Mouse (Mus musculus): ENCODE measurements around the gene Tceal5.
"Not testable (repeated sequence)": the region's sequence is repeated elsewhere in the genome, so short reads cannot be mapped to it uniquely, and the experiment has no call there.

Gene Tceal5

DNA sequence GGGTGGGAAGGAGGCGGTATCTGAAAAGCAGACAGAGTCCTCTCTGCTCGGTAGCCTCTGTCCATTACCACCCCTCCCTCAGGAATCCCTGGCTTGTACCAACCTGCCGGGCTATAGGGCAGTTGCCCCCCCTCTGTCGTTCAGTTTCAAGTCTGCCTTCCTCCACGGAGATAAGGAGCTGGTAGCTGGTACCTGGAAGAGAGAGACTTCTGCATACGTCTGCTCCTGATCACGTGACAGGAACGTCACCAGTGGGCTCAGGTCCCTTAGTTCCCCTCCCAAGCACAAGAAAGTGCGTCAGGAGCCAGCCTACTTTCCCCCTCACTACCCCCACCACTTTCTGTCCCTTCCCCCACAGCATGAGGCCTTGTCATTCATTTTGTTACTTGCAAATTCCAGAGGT, at the start of gene Tceal5:
Gene Tceal5, minus strand, starts transcription at position 213 of the 403 bp plus-strand sequence.
- peak; percentile 43 to 62 for DNase-seq (ENCODE audit: low spot score in 2 of 2)

DNA sequence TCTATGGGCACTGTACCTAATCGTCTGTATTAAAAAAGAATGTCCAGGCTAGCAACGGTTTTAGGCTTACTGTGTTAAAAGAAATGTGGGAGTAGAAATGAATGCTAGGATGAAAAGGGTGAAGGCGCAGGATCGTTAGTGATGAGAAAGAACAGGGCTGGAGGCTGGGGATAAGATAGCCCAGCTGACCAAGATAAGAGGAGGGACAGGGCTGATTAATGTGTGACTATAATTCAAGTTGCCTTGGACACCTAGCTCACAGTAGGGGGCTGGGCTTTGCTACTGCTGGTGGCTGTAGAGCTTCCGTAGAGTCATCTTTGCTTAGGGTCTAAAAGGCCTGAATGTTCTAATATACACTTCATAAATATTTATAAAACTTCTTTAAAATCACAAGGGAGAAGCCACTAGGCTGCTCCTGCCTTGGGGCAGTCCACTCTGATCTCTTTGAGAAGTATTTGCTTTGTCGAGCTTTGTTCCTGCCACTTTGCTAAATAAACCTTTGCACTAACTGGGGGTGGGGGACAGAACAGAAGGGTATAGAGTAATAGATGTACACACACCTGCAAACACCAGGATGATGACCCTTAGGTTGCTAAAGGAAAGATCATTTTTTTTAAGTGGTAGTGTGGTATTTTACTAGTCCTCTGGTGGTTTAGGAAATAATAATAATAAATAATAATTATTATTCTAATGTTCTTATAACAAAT, 48.5 kb upstream of the Tceal5 start:
- DNase-seq (ENCODE audit: low spot score in 2 of 2) = no peak

DNA sequence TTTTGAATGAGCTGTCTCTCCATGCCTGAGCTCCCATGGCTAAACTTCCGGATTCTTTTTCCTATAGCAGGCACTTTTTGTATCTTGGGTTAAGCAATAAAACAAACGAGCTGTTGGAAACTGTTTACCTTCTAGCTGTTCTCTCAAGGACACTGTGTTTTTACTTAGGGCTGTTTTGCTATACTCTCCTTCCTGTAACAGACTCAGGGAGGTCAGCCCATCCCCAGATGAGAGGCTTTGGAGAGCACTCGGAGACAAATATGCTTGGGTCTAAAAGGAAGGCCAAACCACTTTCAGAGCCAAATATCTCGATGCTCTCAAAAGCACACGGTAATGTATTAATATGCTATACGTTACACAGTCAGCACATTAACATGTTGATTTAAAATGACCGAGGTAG, 46.0 kb upstream of the Tceal5 start:
- DNase-seq (ENCODE audit: low spot score in 2 of 2) = no peak

DNA sequence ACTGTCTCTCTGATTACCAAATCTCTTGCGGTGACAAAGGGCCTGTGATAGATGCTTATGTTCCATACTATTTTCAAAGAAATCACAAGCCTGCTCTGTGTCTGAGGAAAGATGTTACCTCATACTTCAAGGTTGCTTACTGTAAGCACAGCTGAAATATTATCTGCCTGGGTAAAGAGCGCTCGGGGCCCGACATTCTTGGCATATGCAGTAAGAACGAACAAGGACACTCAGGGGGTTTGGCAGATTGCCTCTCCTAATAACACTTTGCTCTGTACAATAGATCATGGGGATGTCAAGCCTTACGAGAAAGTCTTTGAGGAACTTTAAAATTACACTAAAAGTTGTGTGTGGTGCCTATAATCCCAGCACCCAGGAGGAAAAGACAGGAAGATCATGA, 45.1 kb upstream of the Tceal5 start:
- no peak for DNase-seq (ENCODE audit: low spot score in 2 of 2)

DNA sequence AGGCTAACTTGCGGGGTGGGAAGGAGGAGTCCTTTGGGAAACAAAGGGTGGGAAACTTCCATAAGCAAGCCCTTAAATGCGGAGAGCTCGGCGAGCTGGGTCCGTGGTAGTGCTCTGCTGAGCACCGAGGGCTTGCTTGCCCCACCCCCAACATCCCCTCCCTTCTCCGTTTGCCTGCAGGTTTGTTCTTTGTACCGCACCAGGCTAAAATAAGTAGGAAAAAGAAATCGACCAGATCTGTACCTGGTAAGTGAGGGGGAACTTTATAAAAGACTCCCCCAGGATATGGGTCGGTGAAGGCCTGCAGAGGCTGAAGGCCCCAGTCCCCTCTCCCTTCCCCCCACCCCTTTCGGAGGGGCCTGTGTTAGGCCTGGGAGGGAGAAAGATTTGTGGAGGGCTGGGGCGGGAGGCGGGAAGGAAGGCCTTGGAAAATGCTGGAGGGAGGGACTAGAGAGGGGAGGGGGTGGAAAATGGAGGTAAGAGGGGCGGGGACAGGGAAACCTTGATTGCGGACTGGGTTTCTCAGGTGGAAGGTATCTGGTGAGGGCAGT, 41.9 kb upstream of the Tceal5 start:
- DNase-seq (ENCODE audit: low spot score in 2 of 2) = no peak

DNA sequence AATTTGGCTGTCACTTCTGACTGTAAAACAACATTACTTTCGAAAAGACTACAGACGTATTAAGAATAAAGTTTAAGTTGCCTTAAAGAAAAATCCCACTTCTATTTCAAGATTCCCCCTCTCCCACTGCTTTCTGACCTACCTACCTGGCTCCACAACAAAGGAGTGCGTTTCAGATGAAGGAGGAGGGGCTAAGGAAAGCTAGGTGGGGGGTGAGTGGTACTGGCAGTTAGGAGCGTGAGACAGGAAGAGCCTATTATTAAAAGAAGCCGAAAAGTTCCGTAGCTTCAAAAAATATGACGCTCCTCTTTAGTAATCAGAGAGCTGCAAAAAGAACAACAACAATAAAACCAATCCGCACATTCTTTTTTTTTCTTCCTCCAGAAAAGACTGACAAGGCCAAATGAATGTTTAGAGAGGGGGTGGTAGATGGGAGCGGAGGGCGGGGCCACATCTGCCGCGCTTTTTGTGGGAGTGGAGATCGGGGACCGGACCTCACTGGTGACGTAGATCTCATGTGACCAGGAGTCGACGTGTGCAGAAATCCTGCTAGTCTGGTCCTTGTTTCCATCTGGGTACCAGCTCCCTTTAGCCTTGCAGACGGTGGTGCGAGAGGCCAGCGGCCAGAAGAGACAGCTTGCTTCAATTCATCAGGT, 41.0 kb upstream of the Tceal5 start, which contains the start of gene Tceal9:
Gene Tceal9, plus strand, starts transcription at position 506 of the 656 bp plus-strand sequence.
- DNase-seq (ENCODE audit: low spot score in 2 of 2) = peak; percentile 46 to 60

DNA sequence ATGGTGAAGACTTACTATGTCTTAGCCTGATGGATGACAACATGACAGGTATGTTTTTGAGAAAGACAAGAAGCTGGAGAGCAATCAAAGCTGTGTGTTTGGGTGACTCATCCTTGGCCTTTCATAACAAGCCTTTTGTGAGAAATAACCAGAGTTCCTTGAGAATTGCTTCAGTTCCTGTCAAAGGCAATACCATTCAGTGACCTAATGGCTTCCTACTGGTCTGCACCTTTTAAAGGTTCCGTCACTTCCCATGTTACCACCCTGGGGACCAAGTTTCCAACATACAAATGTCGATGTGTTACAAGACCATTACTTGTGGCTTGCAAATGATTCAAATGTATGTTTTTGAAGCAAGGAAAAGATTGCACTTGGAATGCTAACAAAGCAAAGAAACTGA, 39.5 kb upstream of the Tceal5 start:
- no peak for DNase-seq (ENCODE audit: low spot score in 2 of 2)

DNA sequence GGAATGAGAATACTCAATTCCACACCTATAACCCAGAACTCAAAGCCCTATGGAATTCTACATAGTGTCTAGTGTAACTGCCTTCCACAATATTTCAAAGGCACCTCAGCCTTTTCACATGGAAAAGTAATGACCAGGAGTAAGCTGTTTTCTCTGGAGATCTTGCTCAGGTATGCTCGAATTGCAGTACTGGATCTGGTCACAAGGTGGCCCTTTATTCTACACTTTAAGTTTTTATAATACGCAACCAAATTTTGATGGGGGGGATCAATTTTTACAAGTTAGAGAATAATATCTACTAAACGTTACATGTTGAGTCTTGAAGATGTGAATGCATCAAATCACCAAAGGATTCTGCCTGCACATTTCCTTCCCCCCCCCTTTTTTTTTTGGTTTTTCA, 34.4 kb upstream of the Tceal5 start:
- no peak for DNase-seq (ENCODE audit: low spot score in 2 of 2)

DNA sequence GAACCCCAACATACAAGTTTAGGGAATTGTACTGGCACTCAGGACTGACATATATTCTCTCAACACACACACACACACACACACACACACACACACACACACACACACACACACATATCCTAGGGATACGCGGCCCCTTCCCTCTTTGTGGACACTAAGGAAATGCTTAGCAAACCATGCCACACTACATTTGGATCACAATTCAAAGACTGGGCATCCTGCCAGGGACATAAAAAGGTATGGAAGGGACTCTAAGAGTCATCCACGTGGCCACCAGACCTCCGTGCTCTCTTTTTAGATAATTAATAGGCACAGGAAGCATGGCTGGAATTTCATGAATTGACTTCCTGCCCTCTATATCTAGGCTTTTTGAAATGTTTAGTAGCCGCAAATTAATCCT, 24.1 kb upstream of the Tceal5 start:
- no peak for DNase-seq (ENCODE audit: low spot score in 2 of 2)

DNA sequence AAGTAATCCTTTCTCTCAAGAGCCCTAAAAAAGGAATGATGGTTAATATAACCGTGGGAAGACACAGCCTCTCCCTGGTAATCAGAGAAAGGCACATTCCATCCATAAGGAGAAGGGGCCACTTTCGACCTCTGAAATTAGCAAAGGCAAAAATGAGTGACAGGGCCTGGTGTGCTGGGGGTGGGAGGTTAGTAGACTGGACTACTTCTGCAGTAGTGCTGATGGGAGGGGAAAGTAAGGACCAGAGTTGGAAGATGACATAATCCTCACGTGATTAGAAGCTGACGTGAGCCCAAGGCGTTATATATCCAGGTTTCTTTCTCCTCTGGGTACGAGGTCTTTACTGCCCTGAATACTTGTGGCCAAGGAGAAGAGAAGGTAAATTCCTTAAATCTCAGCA, 20.0 kb upstream of the Tceal5 start:
- no peak for DNase-seq (ENCODE audit: low spot score in 2 of 2)

DNA sequence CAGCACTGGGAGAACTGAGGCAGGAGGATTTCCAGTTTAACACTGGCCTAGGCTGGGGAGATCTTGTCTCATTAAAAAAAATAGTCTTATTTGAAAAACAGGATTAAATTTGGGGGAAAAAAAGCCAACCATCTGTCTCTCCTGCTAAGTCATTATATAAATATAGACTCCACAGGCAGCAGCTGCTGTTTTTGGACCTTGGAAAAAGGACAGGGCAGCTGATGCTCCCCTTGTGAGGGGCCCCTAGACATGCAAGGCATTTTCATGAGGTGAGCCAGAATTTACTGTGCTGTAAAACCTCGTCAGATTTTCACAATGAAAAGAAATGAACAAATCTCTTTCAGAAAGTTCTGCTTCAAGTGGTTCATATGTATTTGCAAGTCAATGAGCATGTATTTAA, 12.6 kb upstream of the Tceal5 start:
- no peak for DNase-seq (ENCODE audit: low spot score in 2 of 2)

DNA sequence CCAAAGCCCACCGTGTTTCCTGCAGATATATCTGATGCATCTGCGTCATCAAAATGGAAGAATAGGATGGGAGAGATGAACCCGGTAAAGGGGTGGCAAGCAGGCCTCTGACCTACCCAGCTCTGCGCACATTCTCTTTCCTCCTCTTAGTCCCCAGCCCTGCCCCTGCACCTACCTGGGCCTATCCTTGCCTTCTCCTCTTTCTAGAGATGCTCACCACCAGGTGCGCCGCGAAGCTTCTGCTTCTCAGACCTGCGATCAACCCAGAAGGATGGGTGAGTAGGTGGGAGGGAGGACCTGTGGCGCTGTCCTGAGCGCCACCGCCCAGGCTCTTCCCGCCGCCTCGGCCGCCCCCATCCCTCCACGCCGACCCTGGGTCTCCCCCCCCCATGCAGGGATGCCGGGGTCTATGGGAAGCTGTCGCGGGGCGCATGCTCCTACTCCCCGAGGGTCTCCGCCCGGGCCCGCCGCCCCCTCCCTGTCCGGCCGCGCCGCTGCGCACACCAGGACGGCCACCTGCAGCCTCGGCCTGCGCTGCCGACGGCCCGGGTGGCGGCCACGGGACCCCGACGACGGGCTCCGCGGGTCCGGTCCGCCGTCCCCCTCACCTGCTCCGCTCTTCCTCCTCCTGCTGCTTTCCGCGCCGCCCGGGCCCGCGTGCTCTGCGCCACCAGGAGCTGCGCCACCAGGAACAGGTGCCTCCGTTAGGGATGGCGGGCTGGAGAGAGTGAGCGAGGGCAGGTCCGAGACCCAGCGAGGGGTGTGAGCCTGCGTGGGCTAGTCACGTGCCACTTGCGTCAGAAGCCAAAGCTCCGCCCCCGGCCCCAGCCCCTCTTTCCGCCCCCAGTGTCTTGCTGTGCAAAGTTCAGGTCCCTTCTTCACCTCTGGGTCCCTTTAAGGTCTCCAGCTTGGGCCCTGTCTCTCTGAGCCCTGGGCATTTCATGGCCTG, 11.3 kb upstream of the Tceal5 start, which contains the start of the genes Tceal7 and Bex1:
Gene Tceal7, plus strand, starts transcription at position 51 of the 949 bp plus-strand sequence.
Gene Bex1, minus strand, starts transcription at position 785 of the 949 bp plus-strand sequence.
- not testable (repeated sequence) for DNase-seq (ENCODE audit: low spot score in 2 of 2)

DNA sequence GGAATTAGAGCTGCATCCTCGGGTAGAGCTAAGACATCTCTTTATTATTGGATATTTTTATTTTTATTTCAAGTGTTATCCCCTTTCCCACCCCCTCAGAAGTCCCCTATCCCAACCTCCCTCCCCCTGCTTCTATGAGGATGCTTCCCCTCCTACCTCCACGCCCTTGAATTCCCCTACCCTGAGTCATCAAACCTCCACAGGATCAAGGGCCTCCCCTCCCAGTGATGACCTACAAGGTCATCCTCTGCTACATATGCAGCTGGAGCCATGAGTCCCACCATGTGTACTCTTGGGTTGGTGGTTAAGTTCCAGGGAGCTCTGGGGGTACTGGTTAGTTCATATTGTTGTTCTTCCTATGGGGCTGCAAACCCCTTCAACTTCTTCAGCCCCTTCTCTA, 9.7 kb upstream of the Tceal5 start:
- no peak for DNase-seq (ENCODE audit: low spot score in 2 of 2)

DNA sequence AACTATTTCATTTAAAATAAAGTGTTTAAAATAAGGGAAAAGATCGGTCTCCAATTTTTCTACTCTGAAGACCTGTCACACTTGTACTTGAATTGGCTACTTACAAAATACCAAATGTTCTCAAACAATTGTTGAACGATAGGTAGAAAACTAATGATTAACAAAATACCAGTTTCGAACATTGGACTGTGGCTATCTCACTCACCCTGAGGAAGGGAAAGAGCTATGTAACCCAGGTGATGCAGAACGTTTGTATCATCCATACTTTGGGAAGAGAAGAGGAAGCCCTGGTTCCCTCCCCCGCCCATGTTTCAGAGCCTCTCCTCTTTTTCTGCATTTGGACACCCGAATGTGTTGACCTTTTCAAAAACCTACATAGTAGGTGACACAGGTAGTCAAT, 730 bp upstream of the Tceal5 start:
- no peak for DNase-seq (ENCODE audit: low spot score in 2 of 2)

DNA sequence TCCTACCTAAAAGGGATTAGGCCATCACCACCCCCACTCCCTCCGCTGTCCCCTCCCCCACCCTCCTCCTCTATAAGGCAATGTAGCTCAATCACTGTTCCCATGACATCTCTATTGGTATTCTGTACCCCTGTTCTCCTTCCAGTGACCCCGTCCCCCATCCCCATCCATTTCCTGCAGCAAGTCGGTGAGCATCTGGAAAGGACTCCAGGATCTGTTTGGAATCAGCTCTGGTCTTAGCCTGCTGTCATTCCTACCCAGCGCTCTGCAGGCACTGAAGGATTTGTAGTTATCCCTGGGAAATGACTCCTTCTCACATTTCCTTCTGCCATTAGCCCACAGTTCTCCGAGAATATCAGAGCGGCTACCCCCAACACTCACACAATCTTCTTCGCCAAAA, 419 bp downstream of the Tceal5 start:
- no peak for DNase-seq (ENCODE audit: low spot score in 2 of 2)

DNA sequence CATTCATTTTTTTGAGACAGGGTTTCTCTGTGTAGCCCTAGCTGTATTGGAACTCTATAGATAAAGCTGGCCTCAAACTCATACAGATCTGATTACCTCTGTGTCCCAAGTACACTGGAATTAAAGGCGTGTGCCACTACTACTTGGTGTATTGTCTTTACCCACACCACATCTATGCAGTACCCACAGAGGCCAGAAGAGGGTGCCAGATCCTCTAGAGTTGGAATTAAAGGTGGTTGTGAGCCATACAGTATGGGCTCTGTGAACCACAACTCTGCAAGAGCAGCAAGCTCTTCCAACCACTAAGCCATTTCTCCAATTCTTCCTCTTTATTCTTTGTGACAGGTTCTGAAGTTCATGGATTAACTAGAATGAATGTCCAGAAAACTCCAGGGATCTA, 6.8 kb downstream of the Tceal5 start:
- no peak for DNase-seq (ENCODE audit: low spot score in 2 of 2)

DNA sequence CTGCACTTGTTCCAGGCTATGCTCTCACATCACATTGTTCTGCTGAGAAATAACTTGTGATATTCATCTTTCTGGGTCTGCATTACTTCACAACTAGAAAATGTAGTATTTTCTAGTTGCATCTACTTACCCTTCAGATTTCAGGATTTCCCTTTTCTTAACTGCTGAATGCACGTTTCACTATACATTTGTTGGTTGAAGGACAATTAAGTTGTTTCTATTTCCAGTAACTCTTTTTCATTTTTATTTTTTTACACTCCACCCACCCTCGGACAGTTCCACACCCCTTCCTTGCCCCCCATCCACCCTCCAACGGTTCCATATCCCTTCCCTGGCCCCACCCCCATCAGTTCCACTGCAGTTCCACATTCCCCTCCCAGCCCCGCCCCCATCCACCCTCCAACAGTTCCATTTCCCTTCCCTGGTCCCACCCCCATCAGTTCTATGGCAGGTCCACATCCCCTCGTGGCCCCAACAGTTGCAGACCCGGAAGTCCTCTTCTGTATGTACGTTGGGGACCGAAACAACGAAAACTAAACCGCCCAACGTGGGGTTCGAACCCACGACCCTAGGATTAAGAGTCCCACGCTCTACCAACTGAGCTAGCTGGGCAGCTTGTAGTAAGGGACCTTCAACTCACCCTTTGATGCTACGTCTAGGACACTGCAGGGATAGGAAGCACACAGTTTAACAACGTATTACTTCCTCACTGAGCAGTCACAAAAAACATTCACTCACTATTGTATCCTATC, 8.3 kb downstream of the Tceal5 start:
- no peak for DNase-seq (ENCODE audit: low spot score in 2 of 2)

DNA sequence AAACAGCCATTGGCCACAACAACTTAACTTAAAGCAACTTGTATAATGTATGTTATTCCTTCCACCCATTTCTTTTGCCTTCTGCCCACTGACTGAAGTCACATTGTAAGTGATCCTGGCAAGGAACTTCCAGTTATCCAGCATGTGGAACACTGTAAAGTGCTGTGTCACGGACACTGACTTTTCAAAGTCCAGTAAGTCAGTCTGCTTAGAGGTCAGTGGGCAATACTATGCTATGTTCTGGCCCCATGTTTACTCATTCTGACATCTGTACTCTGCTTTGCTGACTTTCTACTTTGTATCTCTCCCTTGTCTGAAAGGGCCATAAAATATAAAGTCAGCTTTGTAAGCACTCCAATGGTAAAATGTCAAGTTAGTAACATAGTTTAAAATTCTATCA, 20.6 kb downstream of the Tceal5 start:
- no peak for DNase-seq (ENCODE audit: low spot score in 2 of 2)

DNA sequence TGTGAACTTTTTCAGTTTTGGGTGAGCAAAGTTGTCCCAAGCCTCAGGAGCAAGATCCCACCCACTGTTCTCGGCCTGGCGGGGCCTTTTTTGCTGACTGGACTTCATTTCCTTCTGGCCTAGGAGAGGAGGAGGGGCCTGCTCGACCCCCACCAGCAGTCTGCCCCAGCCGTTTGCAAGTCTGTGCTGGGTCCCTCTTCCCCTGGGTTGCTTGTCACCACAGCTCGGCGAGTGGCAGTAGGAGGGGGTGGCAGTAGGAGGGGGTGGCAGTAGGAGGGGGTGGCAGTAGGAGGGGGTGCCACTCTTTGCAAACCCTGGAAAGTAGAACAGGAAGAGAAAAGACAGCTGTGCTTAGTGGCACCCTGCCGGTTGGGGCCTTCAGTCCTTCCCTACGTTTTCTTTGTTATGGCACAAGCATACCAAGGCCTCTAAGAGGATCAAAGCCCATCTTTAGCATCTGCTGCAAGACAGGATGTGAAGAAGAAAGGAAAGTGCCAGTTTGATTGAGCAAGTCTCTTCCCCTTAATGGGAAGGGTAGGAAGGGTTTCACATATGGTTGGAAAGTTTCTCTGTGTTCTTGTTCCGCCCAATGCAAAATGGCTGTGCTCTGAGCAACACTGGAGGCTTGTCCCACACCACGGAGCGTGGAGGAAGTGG, 22.7 kb downstream of the Tceal5 start:
- DNase-seq (ENCODE audit: low spot score in 2 of 2) = no peak

DNA sequence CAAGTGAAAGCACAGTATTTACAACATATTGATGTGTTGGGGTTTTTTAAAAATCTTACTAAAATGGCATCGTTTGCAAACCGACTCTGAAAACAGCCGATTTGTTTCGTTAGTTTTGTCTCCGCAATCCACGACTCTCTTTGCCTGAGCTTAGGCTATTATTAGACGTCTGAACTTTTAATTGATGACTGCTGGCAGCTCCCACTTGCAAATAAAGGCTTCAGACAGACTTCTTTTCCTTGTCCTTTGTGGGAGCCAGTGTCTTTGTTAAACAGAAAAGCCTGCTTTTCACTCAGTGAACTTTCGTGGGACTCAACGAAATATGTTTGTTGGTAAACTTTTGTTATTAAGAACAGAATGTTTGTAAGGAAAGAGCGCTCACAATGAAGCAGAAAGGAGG, 30.9 kb downstream of the Tceal5 start:
- no peak for DNase-seq (ENCODE audit: low spot score in 2 of 2)

DNA sequence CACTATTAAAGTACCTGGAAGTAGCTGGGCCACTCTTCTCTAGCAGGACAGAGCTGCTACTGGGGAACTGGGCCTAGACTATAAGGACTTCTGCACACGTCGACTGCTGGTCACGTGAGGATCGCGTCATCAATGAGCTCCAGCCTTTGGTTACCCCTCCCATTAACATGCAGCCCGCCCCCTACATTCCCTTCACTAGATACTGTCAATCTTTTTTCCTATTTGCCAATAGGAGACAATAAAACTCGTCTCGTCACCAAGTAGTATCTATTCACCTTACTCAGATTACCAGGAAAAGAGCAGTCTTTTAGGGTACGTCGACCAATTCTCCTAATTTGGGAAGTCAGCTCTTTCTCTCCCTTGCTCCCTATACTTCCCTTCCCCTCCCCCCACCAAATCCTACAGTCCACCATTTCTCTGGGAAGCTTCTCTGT, 31.5 kb downstream of the Tceal5 start, which contains the start of gene Tceal8:
Gene Tceal8, minus strand, starts transcription at position 225 of the 434 bp plus-strand sequence.
- peak; percentile 73 to 77 for DNase-seq (ENCODE audit: low spot score in 2 of 2)
